Mouse (Mus musculus) embryo, embryonic 11.5 days (tissue): Measurements from ENCODE around the gene Whrn.

Source experiments
- DNase-seq: peaks from one replicate; pipeline ENCODE4 v3.0.0-alpha.2; 2012; ENCODE audit warnings: low read depth, low spot score

Whrn gene

DNA sequence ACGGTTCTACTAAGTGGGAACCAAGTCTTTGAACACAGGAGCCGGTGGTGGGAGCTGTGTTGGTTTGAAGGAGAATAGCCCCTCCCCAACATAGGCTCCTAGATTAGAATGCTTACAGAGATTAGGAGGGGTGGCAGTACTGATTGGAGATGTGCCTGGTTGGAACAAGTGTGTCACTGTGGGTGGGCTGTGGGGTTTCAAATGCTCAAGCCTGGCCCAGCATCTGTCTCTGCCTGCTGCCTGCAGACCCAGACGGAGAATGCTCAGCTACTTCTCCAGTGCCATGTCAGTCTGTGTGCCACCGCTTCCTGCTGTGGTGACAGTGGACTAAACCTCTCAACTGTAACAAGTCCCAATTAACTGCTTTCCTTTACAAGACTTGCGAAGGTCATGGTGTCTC is 45.2 kb downstream of the Whrn start:
- no peak for DNase-seq

DNA sequence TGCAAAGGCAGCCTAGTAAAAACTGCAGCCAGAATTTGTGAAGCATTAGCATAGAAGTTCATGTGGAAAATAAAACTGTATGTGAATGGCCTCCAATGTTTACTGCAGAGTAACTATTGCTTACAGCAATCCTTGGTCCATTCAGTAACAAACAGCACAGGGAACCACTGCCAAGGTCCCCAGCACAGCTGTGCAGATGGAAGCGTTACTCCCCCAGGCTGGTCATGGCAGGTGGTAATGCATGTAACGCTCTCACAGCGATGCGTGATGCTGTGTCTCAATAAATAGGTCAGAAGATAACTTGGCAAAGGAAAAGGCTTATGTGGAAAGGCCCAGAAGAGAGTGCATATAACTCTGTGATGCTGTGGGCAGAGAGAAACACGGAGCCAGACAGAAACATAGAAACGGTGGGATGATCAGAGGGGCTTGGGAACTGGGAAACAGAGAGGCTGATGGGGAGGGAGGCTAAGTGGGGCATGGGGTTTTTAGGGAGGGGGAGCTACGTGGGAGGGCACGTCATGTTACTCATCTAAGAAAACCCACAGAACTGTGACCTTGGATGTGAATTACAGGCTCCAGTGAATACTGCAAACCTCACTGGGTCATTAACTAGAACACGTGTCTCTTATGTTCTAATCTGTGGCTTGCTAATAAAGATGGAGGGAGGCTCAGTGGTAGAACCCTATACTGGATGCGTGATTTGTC is 51.3 kb downstream of the Whrn start:
- no peak for DNase-seq

GRCm38 (mm10) chr4:63443101-63443500 is 52.7 kb downstream of the Whrn start:
- no peak for DNase-seq

DNA sequence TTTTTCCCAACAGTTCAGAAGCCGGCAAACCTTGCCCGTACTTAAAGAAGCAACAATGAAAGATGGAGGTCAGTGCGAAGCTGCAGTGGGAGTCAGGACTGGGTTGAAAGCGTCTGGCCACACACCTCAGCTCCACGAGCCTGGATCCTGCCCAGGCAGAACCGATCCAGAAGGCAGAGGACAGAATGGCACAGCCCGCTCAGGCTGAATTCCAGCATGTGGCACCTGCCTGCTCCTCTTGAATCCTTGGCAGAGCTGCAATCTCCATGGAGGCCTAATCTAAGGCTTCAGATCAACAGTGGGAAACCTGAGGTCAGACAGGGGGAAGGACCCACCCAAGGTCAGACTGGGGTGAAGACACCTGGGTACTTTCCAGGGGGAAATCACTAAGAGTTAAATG is 54.2 kb downstream of the Whrn start:
- DNase-seq: no peak

DNA sequence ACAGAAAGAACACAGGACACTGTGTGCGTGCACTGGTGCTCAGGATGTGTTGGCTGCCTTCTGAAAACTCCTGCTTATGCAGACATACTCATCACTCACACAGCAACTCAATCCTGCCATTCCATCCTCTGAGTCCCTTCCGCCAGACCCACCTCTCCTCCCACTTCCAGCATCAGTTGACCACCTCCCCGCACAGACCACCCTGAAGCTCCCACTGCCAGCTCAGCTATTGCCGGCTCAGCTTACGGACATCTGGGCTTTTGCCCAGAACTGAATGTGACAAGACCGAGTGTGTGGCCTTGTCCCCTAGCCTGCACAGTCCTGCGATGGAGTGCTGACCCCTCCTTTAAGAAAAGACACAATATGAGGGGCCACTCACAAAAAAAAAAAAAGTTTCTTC is 55.5 kb downstream of the Whrn start:
- DNase-seq: no peak

GRCm38 (mm10) chr4:63437968-63438367 is 57.8 kb downstream of the Whrn start:
- DNase-seq: no peak

- DNase-seq: peak; percentile 22
These were observed 58.5 kb downstream of the Whrn start for GRCm38 (mm10) chr4:63437119-63437815.

- DNase-seq: no peak
These were observed 60.4 kb downstream of the Whrn start for GRCm38 (mm10) chr4:63435402-63435801.

DNA sequence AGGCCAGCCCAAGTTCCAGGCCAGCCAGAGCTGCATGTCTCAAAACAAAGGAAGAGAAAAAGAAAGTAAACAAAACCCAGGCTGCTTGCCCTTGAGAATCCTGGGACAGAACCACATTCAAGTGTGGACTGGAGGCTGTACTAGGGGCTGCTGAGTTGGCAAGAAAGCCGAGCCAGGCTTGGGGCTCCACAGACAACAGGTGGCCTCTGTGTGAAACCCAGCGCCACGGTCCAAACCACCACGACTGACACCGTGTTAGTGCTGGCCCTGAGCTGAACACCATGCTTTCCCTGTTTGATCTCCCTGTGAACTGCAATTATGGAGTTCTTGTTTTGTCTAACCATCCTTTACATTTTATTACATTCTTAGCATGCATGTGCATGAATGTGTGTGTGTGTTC is 64.7 kb downstream of the Whrn start:
- DNase-seq: no peak

GRCm38 (mm10) chr4:63430357-63430756 is 65.4 kb downstream of the Whrn start:
- no peak for DNase-seq

DNA sequence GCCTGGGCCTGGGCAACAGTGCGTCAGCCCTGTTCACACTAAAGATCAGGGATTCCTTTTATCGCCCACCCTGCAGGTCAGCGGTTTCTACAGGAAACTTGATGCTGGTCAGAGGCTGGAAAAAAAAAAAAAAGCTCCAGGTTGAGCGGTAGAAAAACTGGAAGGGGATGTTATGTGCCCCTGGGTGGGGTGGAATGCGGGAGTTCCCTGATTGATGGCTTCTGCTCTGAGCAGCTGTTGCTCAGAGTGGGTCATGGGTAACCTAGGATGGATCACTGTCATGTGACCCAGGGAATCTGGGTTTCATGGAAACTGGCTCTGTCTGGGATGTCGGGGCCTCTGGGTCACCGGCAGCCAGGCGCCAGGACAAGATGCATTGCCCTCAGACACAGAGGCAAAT is 69.5 kb downstream of the Whrn start:
- no peak for DNase-seq

- no peak for DNase-seq
These were observed 72.0 kb downstream of the Whrn start for GRCm38 (mm10) chr4:63423811-63424210.

- DNase-seq: no peak
These were observed 72.6 kb downstream of the Whrn start for GRCm38 (mm10) chr4:63423231-63423630.

- no peak for DNase-seq
These were observed 75.5 kb downstream of the Whrn start for GRCm38 (mm10) chr4:63420143-63420920.

DNA sequence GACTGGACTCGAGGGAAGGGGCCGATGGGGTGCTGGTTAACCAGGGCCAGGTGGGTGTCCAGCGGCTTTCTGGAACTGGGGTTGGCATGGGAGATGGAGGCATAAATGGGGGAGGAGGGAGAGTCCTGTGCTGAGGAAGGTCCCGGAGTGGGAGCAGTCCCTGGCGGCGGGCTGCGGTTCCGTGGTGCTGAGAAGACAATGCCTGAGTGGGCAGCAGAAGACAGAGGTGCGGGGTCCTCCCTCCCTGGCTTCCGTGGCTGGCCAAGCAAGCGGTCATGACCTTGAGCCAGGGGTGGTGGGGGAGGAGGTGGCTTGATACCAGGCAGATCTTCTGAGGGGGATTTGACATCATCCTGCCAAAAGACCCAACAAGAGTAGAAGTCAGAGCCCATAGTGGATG is 77.5 kb downstream of the Whrn start:
- DNase-seq: no peak

GRCm38 (mm10) chr4:63417318-63417957 is 78.4 kb downstream of the Whrn start:
- DNase-seq: peak; percentile 78

- no peak for DNase-seq
These were observed 80.8 kb downstream of the Whrn start for GRCm38 (mm10) chr4:63414951-63415350.

- DNase-seq: no peak
These were observed 84.6 kb downstream of the Whrn start for GRCm38 (mm10) chr4:63411222-63411621.

- DNase-seq: peak; percentile 88
These were observed 85.2 kb downstream of the Whrn start for GRCm38 (mm10) chr4:63410583-63410934.

GRCm38 (mm10) chr4:63409908-63410582 is 85.7 kb downstream of the Whrn start:
- peak; percentile 46 for DNase-seq

- no peak for DNase-seq
These were observed 86.4 kb downstream of the Whrn start for GRCm38 (mm10) chr4:63409317-63409907.
